Mouse (Mus musculus) heart, adult 2 months (tissue): ENCODE results near the gene Sox21. TPM values are rescaled to one million over a fixed set of nuclear protein-coding genes. Genes with fewer than 3 reads are reported as not detected.

Experiments
- DNase-seq, 2 experiments: peaks; one replicate each; pipeline ENCODE4 v3.0.0; 2021
- H3K27ac ChIP-seq: fragments of 200-600 bp; 2 replicates; pipeline ENCODE4 v1.8.1; 2022
- H3K27me3 ChIP-seq: fragments of 200-500 bp; 2 replicates; pipeline ENCODE4 v1.6.1; 2012; ENCODE audit warnings: mild to moderate bottlenecking, low read length, inconsistent platforms, mixed read lengths; ENCODE audit not compliant: control insufficient read depth, insufficient read depth
- H3K36me3 ChIP-seq: fragments of 200-500 bp; 2 replicates; pipeline ENCODE4 v1.6.1; 2012; ENCODE audit warnings: low read length, inconsistent platforms; ENCODE audit not compliant: control insufficient read depth, insufficient read depth
- H3K4me1 ChIP-seq: fragments of 200-500 bp; 2 replicates; pipeline ENCODE4 v1.6.1; 2011; ENCODE audit warnings: low read length; ENCODE audit not compliant: control insufficient read depth, insufficient read depth
- H3K4me3 ChIP-seq: fragments of 200-600 bp; 2 replicates; pipeline ENCODE4 v1.8.1; 2022
- H3K79me2 ChIP-seq: fragments of 200-500 bp; replicated peaks from 2 replicates; pipeline ENCODE4 v1.6.1; 2012; ENCODE audit warnings: mild to moderate bottlenecking, inconsistent platforms, low read length, moderate library complexity, mixed read lengths; ENCODE audit not compliant: control insufficient read depth, insufficient read depth
- H3K9ac ChIP-seq: fragments of 200-500 bp; 2 replicates; pipeline ENCODE4 v1.6.1; 2012; ENCODE audit warnings: low read depth, mild to moderate bottlenecking, control low read depth, inconsistent platforms, low read length, mixed read lengths
- CTCF ChIP-seq: fragments of 200-600 bp; IDR thresholded peaks from 2 replicates; pipeline ENCODE4 v1.8.1; 2022; ENCODE audit warnings: antibody characterized with exemption, mild to moderate bottlenecking, moderate library complexity
- EP300 ChIP-seq: fragments of 200-500 bp; IDR thresholded peaks from 2 replicates; pipeline ENCODE4 v1.6.1; 2011; ENCODE audit warnings: low read depth, low read length, control low read depth; ENCODE audit not compliant: insufficient read depth
- POLR2A ChIP-seq: fragments of 200-500 bp; IDR thresholded peaks from 2 replicates; pipeline ENCODE4 v1.6.1; 2011; ENCODE audit warnings: mild to moderate bottlenecking, low read depth, low read length, control low read depth; ENCODE audit not compliant: insufficient read depth
- WGBS: fragments of 180-500 bp; shearing (Covaris S2); methylation state at CpG from one replicate; pipeline ENCODE4 v1.1.7; 2018; 5-methylcytosine and 5-hydroxymethylcytosine counted together
- intact Hi-C: fragments of 180-260 bp; cut with DNase I; formaldehyde crosslinking; loops from one replicate; pipeline ENCODE4 v1.15.1; 2025
- polyA plus RNA-seq: library from polyadenylated mRNA; depleted of rRNA; stranded (reverse); fragments of >200 nt; gene quantifications from 2 replicates; pipeline ENCODE4 v1.2.3, GENCODE M21; 2012
- total RNA-seq, 2 experiments: library from RNA; stranded (reverse); gene quantifications; 2 replicates each; pipeline ENCODE4 v1.2.3; 2021

The Sox21 gene
- total and polyA plus RNA-seq, 3 experiments, result 0.21 TPM; not detected in 2

GRCm38 (mm10) chr14:118226471-118227155 lies 10.2 kb downstream of the Sox21 start:
- intact Hi-C loops, result no loop called here
- no peak for TF ChIP-seq CTCF
- no peak for DNase-seq
- Histone ChIP-seq H3K4me1 (no peaks in the 10 kb centered on the region), H3K79me2 (no peaks in the 10 kb centered on the region), H3K9ac (no peak overlapping the region), H3K36me3 (no peaks in the 10 kb centered on the region), H3K27me3 (peaks cover 22% of the 10 kb centered on the region), H3K27ac (no peak overlapping the region), H3K4me3 (no peak overlapping the region)
- 4% methylated on average over 21 of the region's 21 CpGs for WGBS

GRCm38 (mm10) chr14:118225911-118226310 lies 10.9 kb downstream of the Sox21 start:
- intact Hi-C loops, result no loop called here
- DNase-seq, result no peak
- Histone ChIP-seq H3K4me3 (no peak overlapping the region), H3K4me1 (no peaks in the 10 kb centered on the region), H3K36me3 (no peaks in the 10 kb centered on the region), H3K27me3 (peaks cover 21% of the 10 kb centered on the region), H3K27ac (no peak overlapping the region), H3K9ac (no peak overlapping the region), H3K79me2 (no peaks in the 10 kb centered on the region)
- TF ChIP-seq CTCF (no peak), EP300 (no peak), POLR2A (no peak)
- 1% methylated on average over 21 of the region's 21 CpGs for WGBS

- no peak overlapping the region for H3K4me3 ChIP-seq
- peaks cover 20% of the 10 kb centered on the region for H3K27me3 ChIP-seq
- TF ChIP-seq CTCF (no peak), EP300 (no peak), POLR2A (no peak)
Observed at GRCm38 (mm10) chr14:118225061-118225743, 11.6 kb downstream of the Sox21 start.

GRCm38 (mm10) chr14:118220885-118221284 lies 15.9 kb downstream of the Sox21 start:
- intact Hi-C loops, result no loop called here

More at GRCm38 (mm10) chr14:118225061-118225743, 11.6 kb downstream of the Sox21 start:
- Histone ChIP-seq H3K79me2 (no peaks in the 10 kb centered on the region), H3K27ac (no peak overlapping the region), H3K36me3 (no peaks in the 10 kb centered on the region), H3K9ac (no peak overlapping the region), H3K4me1 (no peaks in the 10 kb centered on the region)
- intact Hi-C loops, result no loop called here
- DNase-seq, result no peak
- 28% methylated on average over 16 of the region's 16 CpGs for WGBS

GRCm38 (mm10) chr14:118216826-118217225 lies 20.0 kb downstream of the Sox21 start:
- intact Hi-C loops, result no loop called here
- Histone ChIP-seq H3K79me2 (no peaks in the 10 kb centered on the region), H3K4me3 (no peak overlapping the region), H3K27me3 (peaks cover 8% of the 10 kb centered on the region), H3K36me3 (no peaks in the 10 kb centered on the region), H3K27ac (no peak overlapping the region), H3K4me1 (no peaks in the 10 kb centered on the region), H3K9ac (no peak overlapping the region)
- DNase-seq, result no peak
- TF ChIP-seq CTCF (no peak), POLR2A (no peak), EP300 (no peak)
- 80% methylated on average over 8 of the region's 8 CpGs for WGBS

More at GRCm38 (mm10) chr14:118220885-118221284, 15.9 kb downstream of the Sox21 start:
- H3K27me3 ChIP-seq, result peaks cover 15% of the 10 kb centered on the region
- H3K4me1 ChIP-seq, result no peaks in the 10 kb centered on the region
- no peak overlapping the region for H3K27ac ChIP-seq
- no peaks in the 10 kb centered on the region for H3K36me3 ChIP-seq
- WGBS, result 76% methylated on average over 1 of the region's 1 CpGs
- H3K4me3 ChIP-seq, result no peak overlapping the region
- H3K79me2 ChIP-seq, result no peaks in the 10 kb centered on the region
- H3K9ac ChIP-seq, result no peak overlapping the region
- no peak for DNase-seq
- TF ChIP-seq EP300, result no peak
- TF ChIP-seq POLR2A, result no peak
- peak; percentile 47 for TF ChIP-seq CTCF

GRCm38 (mm10) chr14:118212188-118212804 lies 24.5 kb downstream of the Sox21 start:
- Histone ChIP-seq H3K36me3 (no peaks in the 10 kb centered on the region), H3K79me2 (no peaks in the 10 kb centered on the region), H3K27ac (no peak overlapping the region), H3K4me1 (no peaks in the 10 kb centered on the region), H3K9ac (no peak overlapping the region), H3K27me3 (peaks cover 2% of the 10 kb centered on the region; the same call in 1 of the 2 replicates), H3K4me3 (no peak overlapping the region)
- intact Hi-C loops, result no loop called here
- 60% methylated on average over 15 of the region's 15 CpGs for WGBS
- TF ChIP-seq POLR2A (no peak), CTCF (no peak), EP300 (no peak)
- no peak for DNase-seq
